Mouse (Mus musculus): ENCODE measurements at regions not wholly inside any gene's neighbourhood (a gene's known extent, or its start where the extent isn't known, plus 50 kb on each side); places are given as distances from the start of the nearest gene placed in this dataset.
"Not testable (repeated sequence)": the region's sequence is repeated elsewhere in the genome, so short reads cannot be mapped to it uniquely, and the experiment has no call there.

GRCm38 (mm10) chr10:72298824-72299551 is 355.7 kb upstream of the Zwint start:
- no peak for DNase-seq

- not testable (repeated sequence) for DNase-seq
Measured at GRCm38 (mm10) chr10:72309045-72309444, 345.6 kb upstream of the Zwint start.

- no peak for DNase-seq
Measured at GRCm38 (mm10) chr10:72318308-72318707, 336.3 kb upstream of the Zwint start.

DNA sequence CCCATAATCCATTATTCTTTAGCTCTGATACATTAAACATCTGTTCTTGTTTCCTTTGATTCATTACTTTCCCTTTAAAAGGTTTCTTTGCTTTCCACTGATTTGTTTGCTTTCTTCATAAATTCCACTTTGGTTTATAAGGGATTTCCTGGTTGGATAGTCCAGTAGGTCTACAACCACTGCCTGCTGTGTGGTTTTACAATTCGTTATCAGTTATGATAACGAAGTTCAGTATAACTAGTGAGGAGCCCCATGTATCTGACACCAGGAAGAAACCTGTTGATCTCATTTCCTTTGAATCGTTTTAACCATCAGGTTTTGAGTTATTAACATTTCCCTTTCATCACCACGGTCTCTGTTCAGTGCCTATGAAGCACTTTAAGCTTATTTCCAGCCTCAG is 334.3 kb upstream of the Zwint start:
- no peak for DNase-seq

DNA sequence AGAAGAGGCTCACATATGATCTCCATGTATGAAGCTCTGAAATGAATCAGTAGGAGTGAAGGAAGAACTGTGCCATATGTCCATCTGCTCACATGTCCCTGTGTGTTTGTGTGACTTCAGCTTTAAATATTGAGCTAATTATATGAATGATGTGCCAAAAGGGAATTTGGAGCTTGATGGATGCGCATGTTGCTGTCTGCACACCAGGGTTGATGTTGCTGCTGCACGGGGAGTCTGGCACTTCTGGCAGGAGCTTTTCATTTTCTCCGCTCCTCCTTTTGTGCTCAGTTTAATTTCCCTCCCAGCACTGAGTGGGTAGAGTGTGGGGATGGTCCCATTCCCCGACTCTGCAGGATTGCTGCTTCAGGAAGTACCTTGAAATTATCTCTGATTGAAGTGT is 328.0 kb upstream of the Zwint start:
- DNase-seq = peak; percentile 11 to 48

DNA sequence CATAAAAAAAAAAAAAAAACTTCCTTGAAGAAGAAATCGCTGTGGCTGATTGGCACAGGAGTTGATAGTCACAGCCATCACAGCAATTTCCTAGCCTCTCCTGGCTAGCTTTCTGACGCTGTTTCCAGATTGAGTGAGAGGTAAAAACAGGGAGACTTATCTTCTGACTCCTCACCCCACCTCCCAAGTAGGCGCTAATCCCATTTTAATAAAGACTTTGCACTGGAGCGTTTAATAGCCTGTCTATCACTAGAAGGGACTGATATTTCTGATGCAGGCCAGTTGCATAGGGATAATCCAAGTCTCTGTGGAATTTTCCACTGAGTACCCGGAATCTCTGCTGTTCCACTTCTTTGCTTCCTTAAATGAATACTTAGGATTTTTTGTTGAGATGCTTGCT is 307.4 kb upstream of the Zwint start:
- peak in 1 of 2 experiments; percentile 3 for DNase-seq

DNA sequence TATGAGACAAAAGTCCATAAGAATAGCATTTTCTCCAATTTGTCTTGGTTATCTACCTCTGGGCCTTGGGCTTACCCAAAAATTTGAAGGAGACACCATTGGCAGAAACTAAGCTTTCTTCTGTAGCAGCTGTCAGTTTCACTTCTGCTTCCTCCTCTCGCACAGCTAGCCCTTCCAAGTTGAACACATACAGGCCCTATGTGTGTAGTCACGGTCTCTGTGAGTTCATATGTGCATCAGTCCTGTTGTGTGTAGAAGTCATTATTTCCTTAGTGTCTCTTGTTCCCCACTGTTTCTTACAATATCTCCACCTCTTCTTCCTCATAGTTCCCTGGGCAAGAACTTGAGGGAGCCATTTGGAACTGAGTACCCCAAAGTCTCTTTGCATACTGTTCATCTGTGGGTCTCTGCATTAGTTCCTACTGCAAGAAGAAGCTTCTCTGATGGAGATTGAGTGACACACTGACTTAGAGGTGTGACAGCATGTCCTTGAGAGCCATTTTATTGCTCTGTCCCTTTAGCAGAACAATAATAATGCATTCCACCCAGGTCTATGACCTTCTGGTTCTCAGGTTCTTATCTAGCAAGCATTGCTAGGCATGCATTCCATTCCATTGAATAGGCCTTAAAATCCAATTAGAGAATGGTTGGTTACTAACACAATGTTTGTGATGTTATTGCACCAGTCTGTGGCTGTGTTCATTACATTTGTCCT is 306.5 kb upstream of the Zwint start:
- no peak for DNase-seq

- DNase-seq = no peak
Measured at GRCm38 (mm10) chr10:72352810-72353209, 301.8 kb upstream of the Zwint start.

- DNase-seq = peak; percentile 63 to 70
Measured at GRCm38 (mm10) chr10:72353515-72353914, 301.1 kb upstream of the Zwint start.

- no peak for DNase-seq
Measured at GRCm38 (mm10) chr10:72383351-72383750, 271.3 kb upstream of the Zwint start.

DNA sequence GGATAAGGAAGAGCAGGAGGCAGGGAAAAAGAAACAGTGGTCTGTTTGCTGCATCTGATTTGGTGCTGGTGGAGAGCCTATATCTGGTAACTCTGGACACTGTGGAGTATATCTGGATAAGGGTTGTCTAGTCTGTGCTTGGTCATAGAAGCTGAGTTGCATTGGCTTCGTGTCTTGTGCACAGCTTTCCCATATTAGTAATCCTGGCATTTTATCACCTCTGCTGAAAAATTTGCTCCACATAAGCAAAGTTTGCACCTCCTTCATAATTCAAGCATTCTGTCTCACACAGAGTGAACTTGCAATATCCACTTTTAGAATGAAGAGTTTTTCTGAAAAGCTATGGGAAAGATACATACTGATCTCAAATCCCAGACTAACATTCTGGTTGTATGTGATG is 269.8 kb upstream of the Zwint start:
- DNase-seq = no peak

GRCm38 (mm10) chr10:72391397-72391796 is 263.2 kb upstream of the Zwint start:
- peak; percentile 38 for DNase-seq

DNA sequence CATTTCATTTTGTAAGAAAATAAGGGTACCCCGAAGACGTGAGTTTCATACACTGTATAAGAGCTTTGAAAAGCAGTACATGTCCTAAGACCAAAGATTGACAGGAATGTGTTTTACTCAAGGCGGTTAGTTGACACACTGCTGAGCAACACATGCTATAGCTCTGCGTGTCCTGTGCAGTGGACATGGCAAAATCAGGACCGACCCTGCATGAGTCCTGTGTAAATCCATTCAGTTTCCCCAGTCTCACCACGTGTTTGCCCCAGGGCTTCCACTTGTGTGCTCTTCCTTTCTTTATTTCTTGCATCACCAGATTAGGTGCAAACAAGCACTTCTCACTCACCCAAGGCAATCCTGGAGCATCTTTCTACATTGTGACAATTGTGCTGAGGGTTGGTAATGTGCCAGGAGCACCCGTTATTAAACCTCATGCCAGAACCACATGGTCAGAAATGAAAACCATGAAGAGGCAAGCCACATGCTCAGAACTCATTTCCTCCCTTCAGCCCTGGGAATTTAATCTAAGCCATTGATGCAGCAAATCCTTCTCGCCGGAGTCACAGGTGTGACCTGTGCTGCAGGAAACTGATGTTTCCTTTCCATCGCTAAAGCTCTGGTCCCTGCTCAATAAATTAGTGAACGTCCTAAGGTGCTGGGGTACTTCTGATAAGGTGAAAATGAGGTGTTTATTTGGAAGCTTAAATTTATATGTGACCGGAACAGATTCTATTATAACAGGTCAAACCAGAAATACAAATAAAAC is 261.2 kb upstream of the Zwint start:
- DNase-seq = peak; percentile 64 to 68

DNA sequence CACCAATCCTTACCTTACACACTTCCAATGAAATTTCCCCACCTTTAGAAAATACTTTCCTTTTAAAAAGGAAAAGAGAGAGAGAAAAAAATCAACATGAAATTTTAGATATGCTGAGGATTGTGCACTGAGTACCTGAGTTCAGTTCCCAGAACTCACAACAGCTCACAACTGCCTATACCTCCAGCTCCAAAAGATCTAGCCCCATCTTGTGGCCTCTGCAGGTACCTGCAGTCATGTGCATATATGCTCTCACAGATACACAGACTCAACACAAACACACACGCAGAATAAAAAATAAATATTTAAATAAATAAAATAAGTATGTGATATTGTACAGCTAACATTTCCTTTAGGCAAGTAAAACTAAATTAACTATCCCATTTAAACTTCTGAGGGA is 260.3 kb upstream of the Zwint start:
- no peak for DNase-seq

DNA sequence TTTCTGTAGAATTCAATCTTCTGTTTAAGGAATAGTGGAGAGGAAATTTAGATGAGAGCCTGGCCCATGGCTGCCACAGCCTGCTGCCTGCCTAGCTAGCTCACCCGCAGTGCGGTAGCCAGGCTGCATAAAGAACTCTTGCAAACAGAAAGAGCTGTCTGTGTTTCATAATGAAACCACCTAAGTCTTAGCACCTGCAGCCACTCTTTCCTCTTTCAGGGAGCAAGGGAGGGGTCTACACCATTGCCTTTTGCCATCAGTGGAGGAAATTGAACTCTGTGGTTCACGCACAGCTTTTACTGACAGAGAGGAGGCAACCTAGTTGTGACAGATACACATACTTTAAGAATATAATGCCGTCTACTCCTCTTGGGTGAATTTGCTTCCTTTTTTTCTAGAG is 251.4 kb upstream of the Zwint start:
- DNase-seq = no peak

- no peak for DNase-seq
Measured at GRCm38 (mm10) chr10:72410305-72410704, 244.3 kb upstream of the Zwint start.

- no peak for DNase-seq
Measured at GRCm38 (mm10) chr10:72411670-72412069, 243.0 kb upstream of the Zwint start.

DNA sequence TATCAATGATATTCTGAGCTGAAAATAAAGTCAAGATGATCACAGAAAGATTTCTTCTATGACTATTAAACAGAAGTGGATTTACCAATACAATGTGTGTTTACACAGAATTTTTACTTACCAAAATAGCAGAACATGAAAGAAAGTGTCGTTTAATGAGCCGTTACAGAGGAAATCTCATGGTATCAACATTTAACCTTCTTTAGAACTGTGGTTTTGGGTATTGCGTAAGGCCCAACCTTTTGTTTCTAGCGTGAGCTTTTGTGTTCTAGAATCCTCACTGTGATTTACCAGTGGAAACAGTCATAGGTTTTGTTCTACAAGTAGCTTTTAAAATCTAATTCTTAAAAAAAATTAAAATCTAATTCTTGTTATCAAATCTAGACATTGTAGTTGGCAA is 200.0 kb upstream of the Zwint start:
- DNase-seq = no peak

- DNase-seq = peak; percentile 2 to 5
Measured at GRCm38 (mm10) chr10:72484315-72484714, 170.3 kb upstream of the Zwint start.

- DNase-seq = no peak
Measured at GRCm38 (mm10) chr10:72532431-72532830, 122.2 kb upstream of the Zwint start.

GRCm38 (mm10) chr10:72533427-72533826 is 121.2 kb upstream of the Zwint start:
- no peak for DNase-seq

DNA sequence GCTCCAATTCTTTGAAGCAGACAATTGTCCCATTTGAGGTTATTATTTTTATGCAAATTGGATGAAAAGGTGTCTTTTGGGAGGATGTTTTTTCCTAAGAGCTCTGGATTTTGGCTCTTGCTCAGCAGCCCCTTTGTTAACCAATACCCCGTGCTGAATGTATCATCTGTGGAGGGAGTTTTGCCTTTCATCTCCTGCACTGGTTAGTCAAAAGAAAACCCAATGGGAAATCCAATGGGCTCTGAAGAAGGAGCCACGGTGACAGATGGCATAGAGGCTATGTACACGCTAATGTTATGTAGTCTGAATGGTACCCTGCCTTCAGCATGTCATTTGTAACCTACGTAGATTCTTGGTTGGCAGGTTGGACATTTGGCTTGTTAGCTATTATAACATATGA is 120.8 kb upstream of the Zwint start:
- no peak for DNase-seq

DNA sequence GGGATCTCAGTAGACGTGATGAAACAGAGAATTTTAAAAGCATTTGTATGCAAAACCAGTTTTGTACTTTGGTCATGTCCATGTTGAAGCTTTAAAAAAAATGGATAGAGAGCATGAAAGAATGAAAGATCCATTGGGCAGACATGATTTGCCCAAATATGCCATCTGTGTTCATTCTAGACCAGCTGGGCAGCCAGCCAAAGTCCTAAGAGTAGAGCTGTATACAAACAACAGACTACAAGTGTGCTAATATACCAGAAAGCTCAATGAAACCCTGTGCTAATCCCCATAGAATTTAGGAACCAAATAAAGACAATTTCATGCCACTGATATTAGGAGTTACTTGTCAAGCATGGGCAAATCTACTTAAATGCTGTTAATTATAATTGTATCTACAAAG is 105.1 kb upstream of the Zwint start:
- DNase-seq = peak; percentile 80 to 82

DNA sequence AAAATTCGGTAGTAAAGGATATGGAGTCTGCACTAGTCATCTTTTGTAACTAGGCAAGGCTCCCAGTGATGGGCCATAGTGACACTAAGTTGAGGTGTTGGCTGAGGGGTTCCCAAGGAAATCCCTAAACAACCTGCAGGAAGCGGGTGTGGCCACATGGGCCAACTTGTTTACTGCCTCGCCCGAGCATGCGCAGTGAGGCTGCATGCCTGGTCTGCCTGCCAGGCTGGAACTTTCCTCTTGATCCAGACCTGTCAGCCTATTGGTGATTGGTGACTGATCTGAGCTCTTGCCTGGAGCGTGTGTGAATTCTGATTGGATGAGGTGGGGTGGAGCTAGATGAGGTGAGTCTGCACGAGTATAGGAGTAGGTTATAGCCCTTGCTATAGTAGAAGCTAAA is 103.1 kb upstream of the Zwint start:
- no peak for DNase-seq

All from cerebellum, postnatal 10 days (tissue).